Comparison of ENCODE assay signal across 25 mouse cellular contexts in genomic region chr7:68544136-68544535, GRCm38 (mm10).
DNase-seq lines count a peak whose midpoint lies in the region; ATAC-seq and TF ChIP-seq lines count a peak whose summit lies in the region.
"Had no signal": no experiment of that assay in that cellular context is flagged by ENCODE, and none has a peak within 500 bp of the region (broad histone marks: within the 10 kb centered on the region; RNA-seq: fewer than 3 reads in every experiment).

No protein-coding gene starts in this region.

- H3K27me3 ChIP-seq in hindbrain, embryonic 15.5 days, result no peaks in the 10 kb centered on the region
- H3K27me3 ChIP-seq in hindbrain, embryonic 13.5 days, result no peaks in the 10 kb centered on the region
- no peaks in the 10 kb centered on the region for H3K27me3 ChIP-seq in midbrain, postnatal 0 days (ENCODE audit: insufficient read depth, low read length)
- H3K27me3 ChIP-seq: heart, embryonic 12.5 days; liver, embryonic 12.5 days; midbrain, embryonic 12.5 days had no signal

- no peak overlapping the region for H3K4me2 ChIP-seq in hindbrain, embryonic 15.5 days
- no peak overlapping the region for H3K4me2 ChIP-seq in hindbrain, embryonic 13.5 days
- H3K4me2 ChIP-seq in midbrain, postnatal 0 days (ENCODE audit: low read depth, low read length, poor library complexity, severe bottlenecking), result no peak overlapping the region
- H3K4me2 ChIP-seq: heart, embryonic 12.5 days; limb, embryonic 13.5 days; liver, embryonic 12.5 days; midbrain, embryonic 12.5 days had no signal

- H3K4me3 ChIP-seq in hindbrain, embryonic 15.5 days, result no peak overlapping the region
- no peak overlapping the region for H3K4me3 ChIP-seq in hindbrain, embryonic 13.5 days
- H3K4me3 ChIP-seq in midbrain, postnatal 0 days (ENCODE audit: low read depth, low read length), result no peak overlapping the region
- H3K4me3 ChIP-seq: embryonic facial prominence, embryonic 10.5 days; heart, embryonic 12.5 days; layer of hippocampus, adult 2 months; limb, embryonic 13.5 days; liver, embryonic 12.5 days; midbrain, embryonic 12.5 days had no signal

- 51% methylated on average over 11 of the region's 11 CpGs for WGBS in hindbrain, embryonic 15.5 days
- 56% methylated on average over 11 of the region's 11 CpGs for WGBS in hindbrain, embryonic 13.5 days
- WGBS in midbrain, postnatal 0 days, result 64% methylated on average over 11 of the region's 11 CpGs

- DNase-seq in lung, postnatal 10 days, result peak; percentile 6
- DNase-seq in lung, adult 18-20 months, result no peak
- peak; percentile 3 for DNase-seq in brain, adult 2 months (ENCODE audit: low read depth, low spot score)
- DNase-seq in midbrain, postnatal 0 days (ENCODE audit: low spot score), result peak; percentile 51
- no peak for DNase-seq in layer of hippocampus, postnatal 14 days (ENCODE audit: low spot score in 2 of 2)
- DNase-seq: adrenal gland, adult 8-10 months; cerebellum, adult 8-10 months; forebrain, postnatal 0 days; gastrocnemius, postnatal 14 days; heart, adult 18-20 months; heart, postnatal 10 days; kidney, adult 2 months; kidney, postnatal 10 days; lung, adult 2 months; thymus, adult 2 months; thymus, postnatal 4 days had no signal

- H3K4me1 ChIP-seq in hindbrain, embryonic 15.5 days (replicated peaks), result 0 out of 2 replicates have a peak, but pooled peaks cover 5% of the 10 kb centered on the region
- no peaks in the 10 kb centered on the region for H3K4me1 ChIP-seq in hindbrain, embryonic 13.5 days (replicated peaks)
- H3K4me1 ChIP-seq in midbrain, postnatal 0 days (ENCODE audit: insufficient read depth, low read length), result no peaks in the 10 kb centered on the region
- H3K4me1 ChIP-seq: embryonic facial prominence, embryonic 10.5 days; liver, embryonic 12.5 days; midbrain, embryonic 12.5 days had no signal

- no peak overlapping the region for H3K27ac ChIP-seq in hindbrain, embryonic 15.5 days (replicated peaks)
- no peak overlapping the region for H3K27ac ChIP-seq in hindbrain, embryonic 13.5 days
- H3K27ac ChIP-seq in midbrain, postnatal 0 days (ENCODE audit: low read depth, low read length), result no peak overlapping the region
- H3K27ac ChIP-seq: embryonic facial prominence, embryonic 10.5 days; layer of hippocampus, adult 2 months; limb, embryonic 13.5 days; liver, embryonic 12.5 days; midbrain, embryonic 12.5 days had no signal

- no peak for TF ChIP-seq CTCF in midbrain, postnatal 0 days (IDR thresholded peaks at IDR 0.05)

- peak; percentile 65; the same call in 1 of the 2 replicates for ATAC-seq in hindbrain, embryonic 15.5 days (ENCODE audit: low FRiP score, low read depth)
- no peak; the same call in 1 of the 2 replicates for ATAC-seq in hindbrain, embryonic 13.5 days (ENCODE audit: low FRiP score)
- no peak for ATAC-seq in midbrain, postnatal 0 days (ENCODE audit: low FRiP score)
- ATAC-seq: activated CD4-positive, CD25-positive, alpha-beta regulatory T cell, adult 4 months; forebrain, postnatal 0 days; liver, embryonic 12.5 days had no signal

- H3K36me3 ChIP-seq in hindbrain, embryonic 15.5 days, result no peaks in the 10 kb centered on the region
- no peaks in the 10 kb centered on the region for H3K36me3 ChIP-seq in hindbrain, embryonic 13.5 days
- no peaks in the 10 kb centered on the region for H3K36me3 ChIP-seq in midbrain, postnatal 0 days (ENCODE audit: insufficient read depth, low read length)
- H3K36me3 ChIP-seq: embryonic facial prominence, embryonic 10.5 days; heart, embryonic 12.5 days; limb, embryonic 13.5 days; liver, embryonic 12.5 days; midbrain, embryonic 12.5 days had no signal

- H3K9me3 ChIP-seq in hindbrain, embryonic 15.5 days, result no peaks in the 10 kb centered on the region
- no peaks in the 10 kb centered on the region for H3K9me3 ChIP-seq in hindbrain, embryonic 13.5 days
- H3K9me3 ChIP-seq in midbrain, postnatal 0 days (ENCODE audit: low read length), result no peaks in the 10 kb centered on the region
- H3K9me3 ChIP-seq: heart, embryonic 12.5 days; limb, embryonic 13.5 days; midbrain, embryonic 12.5 days had no signal

- H3K9ac ChIP-seq in hindbrain, embryonic 15.5 days, result no peak overlapping the region
- H3K9ac ChIP-seq in hindbrain, embryonic 13.5 days, result no peak overlapping the region
- no peak overlapping the region for H3K9ac ChIP-seq in midbrain, postnatal 0 days (replicated peaks; ENCODE audit: low read length, poor library complexity, severe bottlenecking)
- H3K9ac ChIP-seq: forebrain, postnatal 0 days; heart, embryonic 12.5 days; limb, embryonic 13.5 days; liver, embryonic 12.5 days; midbrain, embryonic 12.5 days had no signal

Comparison
In these comparisons a context has a peak if more than half of its experiments do, and no peak if none do; other contexts are left out.
1. DNase-seq: peak in lung, postnatal 10 days (single experiment), brain, adult 2 months (single experiment) and midbrain, postnatal 0 days (single experiment); none in lung, adult 18-20 months (0 of 2) and layer of hippocampus, postnatal 14 days (0 of 2).